Mouse (Mus musculus): ENCODE results near the gene Ufc1.

Ufc1 gene

GRCm38 (mm10) chr1:171287136-171288081 is 7.4 kb downstream of the Ufc1 start, which contains the start of gene Usp21:
TSS of gene Usp21 (minus strand) at chr1:171287991.
- peak; percentile 94 for DNase-seq (ENCODE audit: low spot score)

GRCm38 (mm10) chr1:171286517-171286916 is 8.3 kb downstream of the Ufc1 start:
- DNase-seq (ENCODE audit: low spot score), result no peak

DNA sequence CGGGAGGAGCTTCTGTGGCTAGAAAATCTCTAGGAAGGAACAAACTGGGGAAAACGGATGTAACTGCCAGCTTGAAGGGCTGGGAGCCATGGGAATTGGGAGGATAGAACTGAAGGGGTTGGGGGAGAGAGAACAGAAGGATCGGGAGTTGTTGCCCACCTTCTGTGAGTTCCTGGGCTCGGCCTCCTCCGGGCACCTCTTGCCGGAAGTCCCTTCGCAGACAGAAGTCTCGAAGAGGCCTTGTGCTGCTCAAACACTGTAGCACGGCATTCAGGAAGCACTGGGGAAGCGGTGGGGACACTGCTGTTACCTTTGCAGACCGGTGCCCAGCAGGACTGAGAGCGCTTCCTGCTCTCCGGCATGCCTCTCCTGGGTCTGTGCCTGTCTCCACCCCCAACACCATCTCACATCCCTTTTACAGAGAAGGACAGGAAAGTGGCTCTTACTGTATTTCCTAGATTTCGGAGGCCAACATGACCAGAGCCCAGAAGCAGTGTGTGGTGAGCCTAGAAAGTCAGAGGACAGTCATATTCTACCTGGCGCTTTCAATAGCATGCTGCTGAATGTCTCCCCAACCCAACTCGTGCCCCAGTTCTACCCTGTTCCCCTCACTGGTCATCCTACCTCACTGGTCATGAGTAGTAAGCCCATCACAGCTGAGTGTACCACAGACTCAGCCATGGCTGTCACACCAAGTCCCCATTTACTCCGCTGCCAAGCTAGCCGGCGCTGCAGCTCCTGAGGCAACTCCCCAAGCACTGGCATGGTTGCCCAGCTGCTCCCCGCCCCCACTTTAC is 9.5 kb downstream of the Ufc1 start:
- no peak for DNase-seq (ENCODE audit: low spot score)

- no peak for DNase-seq (ENCODE audit: low spot score)
Observed at GRCm38 (mm10) chr1:171284491-171284890, 10.3 kb downstream of the Ufc1 start.

GRCm38 (mm10) chr1:171283188-171284160 is 11.3 kb downstream of the Ufc1 start:
- DNase-seq (ENCODE audit: low spot score), result no peak

DNA sequence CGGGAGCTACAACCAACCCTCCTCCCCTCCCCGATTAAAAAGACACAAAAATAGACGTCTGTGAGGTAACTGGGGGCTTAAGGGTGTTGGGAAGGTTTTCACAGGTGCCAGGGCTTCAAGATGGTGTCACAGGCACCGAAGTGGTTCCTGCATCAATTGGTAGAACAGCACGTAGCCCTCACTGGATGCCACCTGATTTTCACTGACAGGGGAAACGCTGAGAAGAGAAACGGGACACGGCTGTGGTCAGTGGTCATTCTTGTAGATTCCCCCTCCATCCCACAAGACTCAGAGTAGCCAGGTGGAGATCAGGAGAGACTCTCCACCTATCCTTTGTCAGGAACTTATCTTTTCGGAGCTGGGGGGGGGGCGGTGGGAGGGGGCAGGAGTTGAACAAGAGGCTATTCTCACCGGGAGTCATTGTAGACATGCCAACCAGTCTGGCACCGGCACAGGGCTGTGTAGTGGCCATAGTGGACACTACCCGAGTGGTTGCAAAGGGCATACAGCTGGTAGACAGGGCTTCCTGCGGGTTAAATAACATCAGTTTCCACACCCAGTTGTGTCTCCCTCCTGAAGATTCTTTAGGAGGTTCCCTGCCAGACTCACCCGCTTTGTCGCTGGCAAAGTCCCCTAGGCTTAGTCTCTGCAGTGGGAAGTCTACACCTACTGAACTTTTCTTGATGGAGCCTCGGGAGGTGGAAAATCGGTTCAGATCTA is 12.6 kb downstream of the Ufc1 start:
- no peak for DNase-seq (ENCODE audit: low spot score)

DNA sequence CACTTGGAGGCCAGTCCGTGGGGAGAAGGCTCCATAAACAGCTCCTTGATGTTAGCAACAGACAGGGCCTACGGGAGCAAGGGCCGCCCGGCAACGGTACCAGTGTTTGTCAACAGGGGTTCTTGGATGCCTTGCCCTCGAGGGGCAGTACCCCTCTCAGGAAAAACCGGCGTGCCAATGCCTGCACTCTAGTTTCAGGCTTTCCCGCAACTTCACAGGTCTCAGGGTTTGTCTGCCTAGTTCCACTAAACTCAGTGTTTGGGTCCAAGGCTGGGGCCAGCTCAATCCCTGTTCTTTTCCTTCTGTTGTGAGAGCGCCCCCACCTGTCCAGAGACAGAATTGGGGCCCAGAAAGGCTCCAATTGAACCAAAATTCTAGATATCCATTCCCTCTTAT is 13.3 kb downstream of the Ufc1 start:
- DNase-seq (ENCODE audit: low spot score), result peak; percentile 80

GRCm38 (mm10) chr1:171280916-171281527 is 13.8 kb downstream of the Ufc1 start, which contains the start of gene Ppox:
TSS of gene Ppox (minus strand) at chr1:171281186.
- peak; percentile 84 for DNase-seq (ENCODE audit: low spot score)

GRCm38 (mm10) chr1:171280250-171280915 is 14.4 kb downstream of the Ufc1 start:
- DNase-seq (ENCODE audit: low spot score), result no peak

GRCm38 (mm10) chr1:171279721-171280120 is 15.1 kb downstream of the Ufc1 start:
- no peak for DNase-seq (ENCODE audit: low spot score)

DNA sequence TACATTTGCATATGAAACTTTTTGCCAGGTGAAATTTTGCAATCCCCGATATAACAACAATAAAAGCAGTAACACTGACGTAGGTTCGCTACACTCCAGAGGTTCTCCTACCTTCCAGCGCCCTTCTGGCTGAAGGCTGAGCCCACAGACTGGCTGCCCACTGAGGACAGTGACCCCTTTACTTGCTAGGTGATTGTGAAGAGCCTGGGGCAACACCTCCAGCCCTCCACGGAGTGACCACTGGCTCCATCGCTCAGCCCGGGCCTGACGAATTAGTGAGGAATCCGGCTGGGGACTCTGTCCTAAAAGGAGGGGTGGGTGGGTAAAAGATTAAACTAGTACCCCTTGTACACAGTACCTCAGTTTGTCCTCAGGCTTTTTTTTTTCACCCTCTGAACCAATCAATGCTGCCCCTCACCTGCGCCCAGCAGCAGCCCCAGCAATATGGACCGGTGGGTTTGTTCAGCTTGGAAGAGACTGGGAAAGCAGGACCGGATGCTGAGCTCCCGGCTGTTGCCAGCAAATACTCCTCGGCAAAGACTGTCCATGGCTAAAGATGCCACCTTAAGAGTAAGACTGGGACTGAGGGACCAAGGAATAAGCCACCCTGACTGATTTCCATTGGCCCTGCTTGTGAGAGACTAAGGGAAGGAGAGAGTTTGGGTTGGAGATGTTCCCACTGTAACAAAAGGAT is 15.7 kb downstream of the Ufc1 start:
- DNase-seq (ENCODE audit: low spot score), result no peak

- no peak for DNase-seq (ENCODE audit: low spot score)
Observed at GRCm38 (mm10) chr1:171278436-171278835, 16.4 kb downstream of the Ufc1 start.

- DNase-seq (ENCODE audit: low spot score), result no peak
Observed at GRCm38 (mm10) chr1:171277736-171278135, 17.1 kb downstream of the Ufc1 start.

- no peak for DNase-seq (ENCODE audit: low spot score)
Observed at GRCm38 (mm10) chr1:171276110-171276748, 18.6 kb downstream of the Ufc1 start.

DNA sequence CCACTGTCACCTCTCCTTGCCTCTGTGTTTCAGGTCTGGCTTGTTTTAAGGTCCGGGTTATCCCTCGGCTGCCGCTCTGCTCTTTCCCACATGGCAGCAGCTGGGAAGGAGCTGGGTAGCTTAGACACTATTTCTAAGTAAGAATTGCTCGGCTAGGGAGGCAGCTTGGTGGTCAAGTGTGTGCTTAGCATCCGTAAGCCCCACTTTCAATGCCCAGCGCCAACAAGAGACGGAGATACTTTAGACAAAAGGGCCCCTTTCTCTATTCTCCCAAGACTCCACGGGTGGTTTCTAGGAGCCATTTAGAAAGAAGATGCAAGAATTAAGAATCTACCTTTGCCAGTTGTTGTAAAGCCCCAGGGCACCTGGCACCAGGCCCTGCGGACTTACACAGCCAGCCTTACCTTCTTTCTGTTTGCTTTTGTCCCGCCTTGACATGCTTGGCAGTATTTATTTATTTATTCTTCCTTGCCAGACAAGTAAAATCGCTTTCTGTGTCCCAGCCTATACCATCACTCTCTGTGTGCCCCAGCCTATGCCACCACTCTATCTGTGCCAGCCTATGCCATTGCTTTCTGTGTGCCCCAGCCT is 19.6 kb downstream of the Ufc1 start:
- DNase-seq (ENCODE audit: low spot score), result no peak

- DNase-seq (ENCODE audit: low spot score), result no peak
Observed at GRCm38 (mm10) chr1:171274171-171274570, 20.7 kb downstream of the Ufc1 start.

GRCm38 (mm10) chr1:171272086-171272485 is 22.7 kb downstream of the Ufc1 start:
- DNase-seq (ENCODE audit: low spot score), result no peak

DNA sequence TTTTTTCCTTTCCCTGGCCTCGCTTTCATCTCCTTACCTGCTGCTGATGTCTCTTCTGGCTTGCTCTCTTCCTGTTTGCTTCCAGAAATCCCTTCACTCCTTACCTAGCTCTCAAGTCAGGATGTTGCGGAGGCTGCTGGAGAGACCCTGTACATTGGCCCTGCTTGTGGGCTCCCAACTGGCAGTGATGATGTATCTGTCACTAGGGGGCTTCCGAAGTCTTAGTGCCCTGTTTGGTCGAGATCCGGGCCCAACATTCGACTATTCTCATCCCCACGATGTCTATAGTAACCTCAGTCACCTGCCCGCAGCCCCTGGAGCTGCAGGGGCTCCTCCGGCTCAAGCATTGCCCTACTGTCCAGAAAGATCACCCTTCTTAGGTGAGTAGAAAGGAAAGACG is 23.2 kb downstream of the Ufc1 start:
- DNase-seq (ENCODE audit: low spot score), result no peak

Data from ovary, postnatal 36 days (tissue).